Mouse (Mus musculus) cerebellum, adult 18-20 months (tissue): Measurements from ENCODE around the gene Map4.
"Not testable (repeated sequence)": the region's sequence is repeated elsewhere in the genome, so short reads cannot be mapped to it uniquely, and the experiment has no call there.

ENCODE experiments used
- DNase-seq, 2 experiments: peaks; one replicate each; pipeline ENCODE4 v3.0.0; 2021

Map4 gene

DNA sequence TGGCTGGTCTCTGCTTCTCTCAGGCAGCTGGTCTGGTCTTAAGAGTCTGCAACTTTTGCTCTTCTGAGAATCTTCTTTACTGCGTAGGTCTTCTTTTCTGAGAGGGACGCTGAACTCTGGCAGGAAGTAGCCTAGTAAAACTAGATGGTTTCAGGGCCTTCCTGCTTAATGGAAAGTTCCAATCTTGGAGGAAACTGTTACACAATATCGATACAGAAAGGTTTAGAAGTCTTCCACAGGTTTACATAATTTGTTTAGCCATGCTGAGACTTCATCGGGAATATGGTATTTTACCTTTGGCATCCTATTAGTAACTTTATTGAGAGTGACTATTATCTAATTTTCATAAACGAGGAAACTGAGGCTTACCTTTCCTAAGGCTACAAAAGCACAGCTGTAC, 1.2 kb upstream of the Map4 start:
- no peak for DNase-seq

GRCm38 (mm10) chr9:109930752-109931151, 508 bp upstream of the Map4 start:
- DNase-seq: no peak

GRCm38 (mm10) chr9:109932361-109932755, 1.1 kb downstream of the Map4 start:
- DNase-seq: peak in 1 of 2 experiments; percentile 43

DNA sequence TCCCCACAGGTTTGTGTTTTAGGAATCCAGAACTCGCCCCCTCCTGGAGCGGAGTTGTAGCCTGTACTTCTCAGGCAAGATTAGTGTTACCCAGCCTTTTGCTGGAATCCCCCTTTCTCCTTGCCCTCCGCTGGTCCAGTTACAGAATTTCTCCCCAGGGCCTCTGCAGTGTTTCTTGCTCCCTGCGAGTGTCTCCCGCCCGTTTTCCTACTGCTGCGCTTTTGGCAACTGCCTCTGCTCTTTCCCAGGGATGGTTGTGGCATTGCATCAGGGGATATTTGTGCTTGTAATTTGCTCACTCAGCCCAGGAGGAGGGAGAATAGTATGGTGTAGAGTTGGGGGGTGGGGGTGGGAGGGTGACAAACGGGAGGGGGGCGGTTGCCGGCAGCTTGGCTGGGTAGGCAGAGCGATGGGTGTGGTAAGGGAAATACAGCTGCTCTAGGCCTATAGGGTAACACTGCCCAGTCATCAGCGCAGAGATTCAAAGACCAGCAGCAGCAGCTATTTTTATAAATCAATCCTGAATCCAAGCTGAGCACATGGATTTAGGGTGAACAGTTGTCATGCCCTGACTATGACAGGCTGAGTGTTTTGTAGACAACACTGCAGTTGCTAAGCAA, 1.6 kb downstream of the Map4 start:
- DNase-seq: peak; percentile 51 to 59

GRCm38 (mm10) chr9:109939401-109939800, 8.1 kb downstream of the Map4 start:
- DNase-seq: no peak

GRCm38 (mm10) chr9:109942796-109943195, 11.5 kb downstream of the Map4 start:
- no peak for DNase-seq

DNA sequence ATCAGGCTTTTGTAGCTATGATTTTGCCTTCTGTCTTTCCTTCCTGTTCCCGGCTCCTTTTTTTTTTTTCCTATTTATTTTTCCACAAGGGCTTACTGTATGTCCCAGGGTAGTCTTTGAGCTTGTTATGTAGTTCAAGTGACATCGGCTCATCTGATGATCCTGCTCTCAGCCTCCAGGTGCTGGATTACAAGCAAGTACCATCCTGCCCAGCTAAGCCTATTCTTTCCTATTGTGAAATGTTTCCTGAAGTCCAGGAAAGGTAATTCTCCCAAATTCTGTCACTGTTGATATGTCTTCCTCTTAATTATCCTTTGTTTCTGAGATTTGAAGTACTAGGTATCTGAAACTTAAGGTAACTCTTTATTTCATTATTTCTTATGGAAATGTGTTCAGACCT, 13.5 kb downstream of the Map4 start:
- no peak for DNase-seq

- DNase-seq: no peak
Observed at GRCm38 (mm10) chr9:109948546-109948945, 17.3 kb downstream of the Map4 start.

DNA sequence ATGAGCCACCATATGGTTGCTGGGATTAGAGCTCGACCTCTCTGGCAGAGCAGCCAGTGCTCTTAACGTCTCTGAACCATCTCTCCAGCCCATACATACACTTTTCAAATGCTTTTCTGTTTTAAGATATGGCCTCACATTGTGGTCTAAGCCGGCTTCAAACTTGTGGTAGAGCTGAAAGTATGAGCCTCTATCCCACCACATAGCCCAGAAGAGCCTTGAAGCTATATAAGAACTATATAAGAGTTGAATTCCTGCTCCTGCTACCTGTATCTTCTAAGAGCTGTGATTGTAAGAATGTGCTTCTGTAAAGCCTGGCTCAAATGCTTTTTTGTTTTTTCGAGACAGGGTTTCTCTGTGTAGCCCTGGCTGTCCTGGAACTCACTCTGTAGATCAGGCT, 18.5 kb downstream of the Map4 start:
- DNase-seq: peak; percentile 13 to 17

- no peak for DNase-seq
Observed at GRCm38 (mm10) chr9:109953538-109953937, 22.3 kb downstream of the Map4 start.

DNA sequence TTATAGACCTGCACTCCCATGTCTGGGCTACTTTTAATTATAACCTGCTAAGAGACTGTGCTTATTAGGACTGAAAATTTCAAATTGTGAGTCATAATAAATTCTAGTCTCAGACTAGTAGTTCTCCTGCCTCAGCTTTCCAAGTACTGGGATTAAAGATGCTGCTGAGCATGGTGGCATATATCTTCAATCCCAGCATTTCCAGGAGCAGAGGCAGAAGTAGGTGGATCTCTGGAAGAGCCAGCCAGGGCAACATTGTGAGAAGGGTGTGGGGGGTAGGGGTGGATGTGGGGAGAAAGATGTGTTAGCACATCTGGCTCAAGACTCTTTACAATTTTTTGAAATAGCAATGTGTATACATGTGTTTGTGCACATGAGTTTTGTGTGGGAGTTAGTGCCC, 23.4 kb downstream of the Map4 start:
- DNase-seq: no peak

GRCm38 (mm10) chr9:109959456-109960150, 28.3 kb downstream of the Map4 start:
- DNase-seq: no peak

- no peak for DNase-seq
Observed at GRCm38 (mm10) chr9:109960593-109960992, 29.3 kb downstream of the Map4 start.

GRCm38 (mm10) chr9:109964761-109965160, 33.5 kb downstream of the Map4 start:
- DNase-seq: no peak

DNA sequence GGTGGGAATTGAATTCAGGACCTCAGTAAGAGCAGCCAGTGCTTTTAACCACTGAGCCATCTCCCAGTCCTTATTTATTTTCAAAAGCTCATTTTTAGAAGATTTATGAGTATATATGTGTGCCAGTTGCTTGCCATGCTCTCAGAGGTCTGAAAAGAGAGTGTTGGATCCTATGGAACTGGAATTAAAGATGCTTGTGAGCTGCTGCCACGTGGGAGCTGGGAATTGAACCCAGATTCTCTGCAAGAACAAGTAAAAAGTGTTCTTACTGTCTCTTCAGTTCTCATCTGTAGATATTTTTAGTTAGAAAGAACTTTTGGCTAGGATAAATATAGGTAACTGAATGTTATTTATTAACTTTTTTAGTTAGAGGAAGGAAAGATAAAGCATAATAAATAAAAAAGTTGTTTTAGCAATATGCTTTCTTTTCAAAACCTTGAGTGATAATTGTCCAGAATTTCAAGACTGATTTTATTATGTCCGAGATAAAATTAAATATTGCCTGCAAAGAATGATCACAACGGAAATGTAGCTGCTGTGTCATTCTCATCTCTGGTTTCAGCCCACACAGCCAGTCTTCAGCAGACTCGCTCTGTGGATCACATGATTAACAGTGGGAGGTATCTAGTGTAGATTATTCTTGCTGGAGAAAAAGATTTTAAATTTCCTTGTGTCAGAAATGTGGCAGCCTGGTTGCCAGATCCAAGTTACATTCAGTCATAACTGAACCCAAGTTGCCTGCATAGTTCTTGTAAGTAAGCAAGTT, 37.3 kb downstream of the Map4 start:
- no peak for DNase-seq

DNA sequence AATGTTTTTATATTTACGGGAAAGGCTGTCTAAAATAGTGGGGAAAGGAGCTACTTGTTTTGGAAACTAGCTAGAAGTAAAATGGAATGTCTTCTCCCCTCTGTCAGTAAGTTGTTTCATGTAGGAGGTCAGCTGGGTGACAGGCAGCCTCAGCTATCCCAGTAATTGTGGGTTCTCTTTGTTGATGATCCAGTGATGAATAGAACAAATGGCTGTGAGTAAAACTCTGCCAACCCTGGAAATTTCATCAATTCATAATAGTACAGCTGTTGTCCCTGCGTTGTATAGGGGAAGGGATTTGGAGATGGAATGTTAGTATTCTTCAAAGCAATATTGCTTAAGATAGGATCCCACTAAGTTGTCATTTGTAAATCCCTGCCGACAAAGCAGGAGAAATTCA, 37.9 kb downstream of the Map4 start:
- DNase-seq: no peak

GRCm38 (mm10) chr9:109969792-109970336, 38.6 kb downstream of the Map4 start:
- no peak for DNase-seq

GRCm38 (mm10) chr9:109971711-109972110, 40.5 kb downstream of the Map4 start:
- not testable (repeated sequence) for DNase-seq

DNA sequence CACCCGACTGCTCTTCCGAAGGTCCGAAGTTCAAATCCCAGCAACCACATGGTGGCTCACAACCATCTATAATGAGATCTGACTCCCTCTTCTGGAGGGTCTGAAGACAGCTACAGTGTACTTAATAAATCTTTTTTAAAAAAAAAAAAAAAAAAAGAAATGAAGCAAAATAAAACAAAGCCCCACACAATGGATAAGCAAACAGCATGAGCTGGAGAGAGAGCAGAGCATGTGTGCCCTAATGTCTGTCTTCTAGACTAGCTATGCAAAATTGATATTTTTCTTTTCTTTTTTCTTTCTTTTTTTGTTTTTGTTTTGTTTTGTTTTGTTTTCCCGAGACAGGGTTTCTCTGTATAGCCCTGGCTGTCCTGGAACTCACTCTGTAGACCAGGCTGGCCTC, 49.0 kb downstream of the Map4 start:
- not testable (repeated sequence) for DNase-seq

- peak; percentile 76 to 79 for DNase-seq
Observed at GRCm38 (mm10) chr9:109985416-109985815, 54.2 kb downstream of the Map4 start.

- peak; percentile 48 to 57 for DNase-seq
Observed at GRCm38 (mm10) chr9:109989084-109989483, 57.8 kb downstream of the Map4 start.

DNA sequence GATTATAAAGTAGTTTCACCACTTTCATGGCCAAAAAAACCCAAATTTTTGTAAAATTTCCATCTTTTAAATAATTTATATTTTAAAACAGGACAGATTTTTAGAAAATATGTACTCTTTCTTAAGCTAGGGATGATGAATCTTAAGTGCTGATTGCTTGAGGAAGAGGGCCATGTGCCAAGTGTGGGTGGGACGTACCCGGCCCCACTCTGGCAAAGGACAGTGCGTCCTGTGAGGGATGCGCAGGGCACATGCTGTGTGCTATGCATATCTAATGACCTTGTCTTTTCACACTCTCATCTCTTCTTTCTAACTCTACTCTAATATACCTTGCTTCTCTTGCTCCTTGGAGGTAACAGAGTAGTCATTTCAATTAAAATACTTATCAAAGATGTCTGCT, 66.2 kb downstream of the Map4 start:
- no peak for DNase-seq

GRCm38 (mm10) chr9:110001946-110002345, 70.7 kb downstream of the Map4 start:
- peak in 1 of 2 experiments; percentile 24 for DNase-seq

- DNase-seq: no peak
Observed at GRCm38 (mm10) chr9:110002413-110002812, 71.2 kb downstream of the Map4 start.
